Mouse (Mus musculus) cerebellum, postnatal 14 days (tissue): ENCODE results near the gene Fam169b.
"Not testable (repeated sequence)": the region's sequence is repeated elsewhere in the genome, so short reads cannot be mapped to it uniquely, and the experiment has no call there.

ENCODE experiments used
- DNase-seq, 2 experiments: peaks; one replicate each; pipeline ENCODE4 v3.0.0; 2021; ENCODE audit warnings: mixed read lengths in 2 of 2

Fam169b gene

GRCm38 (mm10) chr7:68286526-68287481 lies 13.2 kb downstream of the Fam169b start:
- no peak for DNase-seq

- DNase-seq = no peak
Observed at GRCm38 (mm10) chr7:68287582-68287981, 13.9 kb downstream of the Fam169b start.

GRCm38 (mm10) chr7:68288000-68288399 lies 14.4 kb downstream of the Fam169b start:
- not testable (repeated sequence) for DNase-seq

GRCm38 (mm10) chr7:68289081-68289480 lies 15.4 kb downstream of the Fam169b start:
- no peak for DNase-seq

GRCm38 (mm10) chr7:68291603-68292002 lies 18.0 kb downstream of the Fam169b start:
- DNase-seq = no peak

- no peak for DNase-seq
Observed at GRCm38 (mm10) chr7:68293997-68294789, 20.6 kb downstream of the Fam169b start.

- no peak for DNase-seq
Observed at GRCm38 (mm10) chr7:68296487-68296886, 22.8 kb downstream of the Fam169b start.

- DNase-seq = no peak
Observed at GRCm38 (mm10) chr7:68298381-68299076, 24.9 kb downstream of the Fam169b start.

GRCm38 (mm10) chr7:68301160-68301559 lies 27.5 kb downstream of the Fam169b start:
- no peak for DNase-seq

GRCm38 (mm10) chr7:68302586-68303433 lies 29.2 kb downstream of the Fam169b start:
- peak; percentile 83 to 87 for DNase-seq

GRCm38 (mm10) chr7:68303685-68304084 lies 30.0 kb downstream of the Fam169b start:
- DNase-seq = no peak

- DNase-seq = no peak
Observed at GRCm38 (mm10) chr7:68305781-68306575, 32.3 kb downstream of the Fam169b start.

GRCm38 (mm10) chr7:68306756-68307155 lies 33.1 kb downstream of the Fam169b start:
- no peak for DNase-seq

GRCm38 (mm10) chr7:68311469-68311868 lies 37.8 kb downstream of the Fam169b start:
- DNase-seq = no peak

GRCm38 (mm10) chr7:68312395-68312794 lies 38.8 kb downstream of the Fam169b start:
- DNase-seq = no peak

- no peak for DNase-seq
Observed at GRCm38 (mm10) chr7:68313038-68313782, 39.6 kb downstream of the Fam169b start.

GRCm38 (mm10) chr7:68314286-68314685 lies 40.6 kb downstream of the Fam169b start:
- DNase-seq = peak in 1 of 2 experiments; percentile 54

GRCm38 (mm10) chr7:68315068-68315467 lies 41.4 kb downstream of the Fam169b start:
- no peak for DNase-seq

- peak; percentile 86 to 89 for DNase-seq
Observed at GRCm38 (mm10) chr7:68318006-68318788, 44.6 kb downstream of the Fam169b start.
